Mouse (Mus musculus): ENCODE data around the gene Yipf3.

GRCm38 (mm10) chr17:46266986-46267385 is 19.1 kb downstream of the Yipf3 start:
- TF ChIP-seq CTCF (IDR thresholded peaks at IDR 0.05; ENCODE audit: insufficient read depth, low read depth, low read length), result no peak
- no peak for TF ChIP-seq POLR2A (IDR thresholded peaks at IDR 0.05; ENCODE audit: insufficient read depth, low read depth, low read length)
